Mouse (Mus musculus): ENCODE results near the gene Aagab. TPM values are rescaled to one million over a fixed set of nuclear protein-coding genes. Genes with fewer than 3 reads are reported as not detected.

The Aagab gene
- total and polyA plus RNA-seq, 3 experiments, result 16.1 to 27.4 TPM; not detected in 1

- Histone ChIP-seq H3K4me3 (ENCODE audit: control insufficient read depth in 1 of 2, insufficient read depth in 1 of 2, low read depth in 2 of 2, low read length in 2 of 2) (no peak overlapping the region), H3K9ac (ENCODE audit: control insufficient read depth, low read depth, low read length, poor library complexity, severe bottlenecking) (no peak overlapping the region), H3K9me3 (replicated peaks; ENCODE audit: insufficient read depth, low read length) (no peaks in the 10 kb centered on the region), H3K4me1 (ENCODE audit: control insufficient read depth in 1 of 2, insufficient read depth in 2 of 2, low read length in 2 of 2) (peaks cover 5 to 13% of the 10 kb centered on the region in 2 experiments), H3K27ac (ENCODE audit: control insufficient read depth, low read depth, low read length) (no peak overlapping the region), H3K27me3 (ENCODE audit: control insufficient read depth in 1 of 2, insufficient read depth in 2 of 2, low read length in 2 of 2) (no peaks in the 10 kb centered on the region), H3K79me2 (ENCODE audit: control insufficient read depth, insufficient read depth, low read length, poor library complexity) (no peaks in the 10 kb centered on the region), H3K36me3 (ENCODE audit: control insufficient read depth in 1 of 2, insufficient read depth in 2 of 2, low read length in 2 of 2) (peaks cover 0 to 8% of the 10 kb centered on the region in 2 experiments; a peak in 2 of 4 replicates)
- TF ChIP-seq CHD2 (IDR thresholded peaks at IDR 0.05; ENCODE audit: low read length), result no peak
- no peak for TF ChIP-seq BHLHE40 (IDR thresholded peaks at IDR 0.05; ENCODE audit: borderline replicate concordance, low read depth, low read length)
- TF ChIP-seq ZMIZ1 (IDR thresholded peaks at IDR 0.05; ENCODE audit: low read depth, low read length), result no peak
- no peak for TF ChIP-seq KAT2A (conservative IDR thresholded peaks at IDR 0.05; ENCODE audit: low read depth, low read length)
- TF ChIP-seq POLR2A (IDR thresholded peaks at IDR 0.05; ENCODE audit: control insufficient read depth in 1 of 2, insufficient read depth in 1 of 2, low read depth in 1 of 2, low read length in 2 of 2, poor library complexity in 1 of 2), result no peak
- TF ChIP-seq JUND (IDR thresholded peaks at IDR 0.05; ENCODE audit: low read depth, low read length), result no peak
- TF ChIP-seq E2F4 (IDR thresholded peaks at IDR 0.05; ENCODE audit: borderline replicate concordance, low read depth, low read length), result no peak
- no peak for TF ChIP-seq TBP (IDR thresholded peaks at IDR 0.05; ENCODE audit: low read depth, low read length)
- TF ChIP-seq ZC3H11A (IDR thresholded peaks at IDR 0.05; ENCODE audit: low read depth, low read length), result no peak
- no peak for TF ChIP-seq MAFK (IDR thresholded peaks at IDR 0.05; ENCODE audit: borderline replicate concordance, low read depth, low read length)
- no peak for TF ChIP-seq CHD1 (IDR thresholded peaks at IDR 0.05; ENCODE audit: low read depth, low read length)
- no peak for TF ChIP-seq MAZ (IDR thresholded peaks at IDR 0.05; ENCODE audit: low read depth, low read length)
- no peak for TF ChIP-seq MAX (IDR thresholded peaks at IDR 0.05; ENCODE audit: low read length)
- no peak for TF ChIP-seq HCFC1 (IDR thresholded peaks at IDR 0.05; ENCODE audit: low read depth, low read length)
- TF ChIP-seq MEF2A (IDR thresholded peaks at IDR 0.05; ENCODE audit: extremely low read depth, insufficient replicate concordance, low read depth, low read length, poor library complexity, severe bottlenecking), result no peak
- TF ChIP-seq NRF1 (IDR thresholded peaks at IDR 0.05; ENCODE audit: insufficient read depth, low read depth, low read length, poor library complexity, severe bottlenecking), result no peak
- no peak for DNase-seq (ENCODE audit: low read depth, low spot score)
These were observed 85.1 kb downstream of the Aagab start for GRCm38 (mm10) chr9:63687413-63688015.

- H3K27ac ChIP-seq (ENCODE audit: control insufficient read depth, low read depth, low read length), result no peak overlapping the region
- TF ChIP-seq POLR2AphosphoS5 (IDR thresholded peaks at IDR 0.05; ENCODE audit: borderline replicate concordance, low read depth, low read length), result no peak
- TF ChIP-seq CTCF (IDR thresholded peaks at IDR 0.05 in 2 of 3, conservative IDR thresholded peaks at IDR 0.05 in 1 of 3; ENCODE audit: control insufficient read depth in 1 of 3, insufficient read depth in 1 of 3, low read depth in 2 of 3, low read length in 3 of 3, poor library complexity in 1 of 3, severe bottlenecking in 1 of 3), result no peak
- TF ChIP-seq KAT2A (conservative IDR thresholded peaks at IDR 0.05; ENCODE audit: low read depth, low read length), result no peak
- no peak for TF ChIP-seq GATA1 (IDR thresholded peaks at IDR 0.05; ENCODE audit: low read depth, low read length)
- no peak for TF ChIP-seq MYB (IDR thresholded peaks at IDR 0.05; ENCODE audit: low read depth, low read length)
- no peak for TF ChIP-seq TCF12 (IDR thresholded peaks at IDR 0.05; ENCODE audit: low read depth, low read length)
- TF ChIP-seq TAL1 (IDR thresholded peaks at IDR 0.05; ENCODE audit: low read length), result no peak
- no peak for TF ChIP-seq UBTF (IDR thresholded peaks at IDR 0.05; ENCODE audit: borderline replicate concordance, insufficient read depth, low read depth, low read length)
- no peak for TF ChIP-seq USF2 (IDR thresholded peaks at IDR 0.05; ENCODE audit: borderline replicate concordance in 1 of 2, insufficient read depth in 1 of 2, low read depth in 1 of 2, low read length in 2 of 2)
These were observed 88.1 kb downstream of the Aagab start for GRCm38 (mm10) chr9:63690511-63690910.

More at GRCm38 (mm10) chr9:63690511-63690910, 88.1 kb downstream of the Aagab start:
- Histone ChIP-seq H3K9ac (ENCODE audit: control insufficient read depth, low read depth, low read length, poor library complexity, severe bottlenecking) (no peak overlapping the region), H3K36me3 (ENCODE audit: control insufficient read depth in 1 of 2, insufficient read depth in 2 of 2, low read length in 2 of 2) (no peaks in the 10 kb centered on the region; a peak in 1 of 4 replicates), H3K27me3 (ENCODE audit: control insufficient read depth in 1 of 2, insufficient read depth in 2 of 2, low read length in 2 of 2) (no peaks in the 10 kb centered on the region), H3K9me3 (replicated peaks; ENCODE audit: insufficient read depth, low read length) (no peaks in the 10 kb centered on the region), H3K4me1 (ENCODE audit: control insufficient read depth in 1 of 2, insufficient read depth in 2 of 2, low read length in 2 of 2) (0 out of 4 replicates have a peak, but pooled peaks cover 0 to 3% of the 10 kb centered on the region in 2 experiments), H3K4me3 (ENCODE audit: control insufficient read depth in 1 of 2, insufficient read depth in 1 of 2, low read depth in 2 of 2, low read length in 2 of 2) (no peak overlapping the region), H3K79me2 (ENCODE audit: control insufficient read depth, insufficient read depth, low read length, poor library complexity) (no peaks in the 10 kb centered on the region)
- DNase-seq (ENCODE audit: low read depth, low spot score), result no peak
